Mouse (Mus musculus): ENCODE measurements around the gene Nkpd1.
A peak's percentile ranks its signal among the peaks of the same experiment; 100 is the strongest.

The Nkpd1 gene

GRCm38 (mm10) chr7:19549394-19549793 is 31.8 kb downstream of the Nkpd1 start:
- DNase-seq: no peak

- DNase-seq: no peak
Measured at GRCm38 (mm10) chr7:19551634-19552033, 34.0 kb downstream of the Nkpd1 start.

DNA sequence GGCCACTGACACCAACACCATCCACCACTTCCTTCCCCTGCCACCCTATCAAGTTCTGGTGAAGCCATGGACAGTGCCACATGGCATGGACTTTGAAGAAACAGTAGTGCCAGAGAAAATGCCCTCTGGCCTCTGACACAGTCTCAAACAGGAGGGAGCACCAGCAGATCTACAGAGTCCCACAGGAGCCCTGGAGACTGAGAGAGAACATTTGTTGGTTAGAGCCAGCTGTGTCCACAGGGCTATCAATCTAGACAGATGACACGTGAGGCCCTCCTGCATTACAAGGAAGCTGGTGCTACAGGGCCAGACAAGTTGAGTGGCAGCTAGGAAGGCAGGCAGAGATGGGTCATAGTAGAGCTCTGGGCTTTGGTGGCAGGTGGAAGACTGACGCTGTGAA is 34.8 kb downstream of the Nkpd1 start:
- DNase-seq: no peak

DNA sequence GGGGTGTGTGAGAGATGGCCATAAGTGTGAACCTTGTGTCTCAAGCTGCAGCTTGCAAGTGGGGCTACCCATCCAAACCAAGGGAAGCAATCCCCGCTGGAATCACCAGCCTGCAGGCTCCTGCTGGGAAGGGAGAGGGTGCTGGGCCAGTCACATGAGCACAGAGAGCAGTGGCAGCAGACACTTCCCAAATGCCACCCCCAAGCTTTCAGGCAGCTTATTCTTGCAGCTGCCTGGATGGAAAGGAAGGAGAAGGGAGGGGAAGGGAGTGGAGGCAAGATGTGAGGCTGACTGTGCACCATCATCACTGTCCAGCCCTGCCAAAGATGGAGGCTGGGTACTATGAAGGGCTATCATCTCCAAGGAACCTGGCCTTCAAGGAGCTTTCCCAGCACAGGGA is 36.5 kb downstream of the Nkpd1 start:
- no peak for DNase-seq

- DNase-seq: no peak
Measured at GRCm38 (mm10) chr7:19557086-19557485, 39.4 kb downstream of the Nkpd1 start.

GRCm38 (mm10) chr7:19557982-19558900 is 40.6 kb downstream of the Nkpd1 start:
- no peak for DNase-seq

DNA sequence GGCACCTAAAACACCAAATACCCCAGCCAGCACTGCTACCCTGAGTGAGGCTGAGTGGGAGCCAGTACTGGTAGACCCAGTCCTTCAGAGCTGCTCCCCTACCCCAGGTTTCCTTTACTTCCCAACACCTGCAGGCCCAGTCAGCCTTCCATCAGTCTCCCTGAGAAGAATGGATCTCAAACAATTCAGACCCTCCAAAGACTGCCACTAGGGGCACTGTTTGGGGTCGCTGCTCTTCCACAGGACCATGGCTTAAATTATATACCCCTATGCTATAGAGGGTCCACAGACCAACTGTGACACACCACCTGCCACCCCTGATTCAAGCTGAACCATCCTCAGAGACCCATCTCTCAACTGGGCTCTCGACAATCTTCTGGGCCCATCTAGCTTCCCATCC is 41.3 kb downstream of the Nkpd1 start:
- no peak for DNase-seq

GRCm38 (mm10) chr7:19560491-19561260 is 43.0 kb downstream of the Nkpd1 start:
- no peak for DNase-seq

DNA sequence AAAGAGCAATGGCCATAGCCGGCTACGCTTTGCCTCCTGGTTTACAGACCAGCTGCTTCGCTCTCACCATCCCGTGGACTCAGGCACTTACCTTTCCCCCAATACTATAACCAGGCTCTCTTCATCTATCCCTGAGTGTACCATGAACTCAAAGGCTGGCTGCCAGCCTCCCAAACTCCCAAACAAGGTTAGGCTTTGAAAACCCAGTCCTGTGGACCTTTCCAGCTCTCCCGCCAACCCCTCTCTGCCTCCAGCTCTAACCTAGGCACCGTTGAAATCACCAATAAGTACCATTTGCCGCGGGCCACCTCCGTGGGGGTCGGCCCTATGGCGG is 43.8 kb downstream of the Nkpd1 start:
- DNase-seq: no peak

DNA sequence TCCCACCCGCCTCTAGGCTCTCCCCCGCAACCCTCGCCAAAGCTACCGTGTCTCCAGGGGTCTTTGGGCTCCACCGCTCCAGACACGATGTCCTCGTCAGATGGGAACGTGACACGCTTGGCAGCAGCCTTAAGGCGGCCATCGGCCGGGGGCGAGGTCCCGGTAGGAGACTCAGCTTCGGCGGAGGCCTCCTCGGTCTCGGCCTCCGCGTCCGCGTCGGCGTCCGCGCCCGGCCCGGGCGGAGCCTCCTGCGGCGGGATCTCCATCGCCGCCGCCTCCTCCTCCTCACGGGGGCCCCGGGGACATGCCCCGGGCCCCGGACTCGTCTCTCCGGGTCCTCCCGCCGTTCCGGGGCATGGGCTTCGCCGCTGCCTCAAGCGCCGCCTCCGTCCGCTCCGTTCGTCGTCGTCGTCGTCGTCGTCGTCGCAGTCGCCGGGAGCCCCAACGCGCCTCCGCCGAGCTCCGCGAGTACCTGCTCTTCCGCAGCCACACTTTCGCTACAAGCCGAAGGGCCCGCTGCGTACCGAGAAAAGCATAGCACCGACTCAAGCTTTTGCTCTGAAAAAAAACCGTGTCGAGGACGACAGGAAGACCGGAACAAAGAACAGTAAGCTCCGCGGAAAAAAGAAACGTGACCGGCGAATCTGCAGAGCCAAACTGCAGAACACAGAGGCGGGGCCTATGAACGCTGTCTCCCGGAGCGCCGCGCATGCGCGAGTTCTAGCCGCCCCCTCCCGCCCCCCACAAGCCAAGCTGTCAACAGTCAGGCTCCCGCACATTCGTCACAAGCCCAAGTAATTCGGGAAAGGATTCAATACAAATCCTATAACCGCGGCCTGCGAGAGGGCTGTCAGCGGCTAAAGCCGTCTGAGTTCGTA is 44.4 kb downstream of the Nkpd1 start:
- DNase-seq: peak; percentile 93

GRCm38 (mm10) chr7:19562643-19563410 is 45.2 kb downstream of the Nkpd1 start, which contains the start of gene Ppp1r37:
Gene Ppp1r37, minus strand, starts transcription at chr7:19563076.
- DNase-seq: no peak

DNA sequence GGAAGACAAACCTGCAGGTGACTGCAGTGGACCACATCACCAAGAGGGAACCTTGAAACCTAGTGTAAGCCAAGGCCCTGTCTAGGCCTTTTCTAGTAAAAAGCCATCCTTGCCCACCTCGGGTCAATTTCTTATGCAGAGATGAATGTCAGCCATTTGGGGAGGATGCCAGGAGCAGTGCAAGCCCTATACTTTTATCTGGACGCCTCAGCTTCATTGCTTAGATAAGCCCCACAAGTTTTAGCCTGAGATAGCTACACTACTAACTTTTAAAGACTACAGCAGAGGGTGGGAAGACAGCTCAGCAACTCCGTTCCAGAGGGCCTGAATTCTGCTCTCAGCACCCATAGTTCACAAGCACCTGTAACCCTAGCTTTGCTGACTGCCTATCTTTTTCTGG is 46.2 kb downstream of the Nkpd1 start:
- no peak for DNase-seq

DNA sequence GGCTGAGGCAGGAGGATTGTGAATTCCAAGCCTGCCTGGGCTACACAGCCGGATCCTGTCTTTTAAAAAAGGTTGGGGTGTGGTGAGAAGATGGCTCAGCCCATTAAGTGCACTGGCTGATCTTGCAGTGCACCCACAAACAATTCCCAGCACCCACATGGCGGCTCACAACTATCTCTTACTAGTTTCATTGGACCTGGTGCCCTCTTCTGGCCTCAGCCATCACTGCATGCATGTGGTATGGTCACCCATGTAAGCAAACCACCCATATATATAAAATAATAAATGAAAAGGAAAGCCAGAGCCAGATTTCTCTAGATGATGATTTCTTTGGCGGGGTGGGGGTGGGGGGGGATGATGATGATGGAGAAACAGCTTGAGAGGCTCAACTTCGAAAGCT is 46.8 kb downstream of the Nkpd1 start:
- no peak for DNase-seq

DNA sequence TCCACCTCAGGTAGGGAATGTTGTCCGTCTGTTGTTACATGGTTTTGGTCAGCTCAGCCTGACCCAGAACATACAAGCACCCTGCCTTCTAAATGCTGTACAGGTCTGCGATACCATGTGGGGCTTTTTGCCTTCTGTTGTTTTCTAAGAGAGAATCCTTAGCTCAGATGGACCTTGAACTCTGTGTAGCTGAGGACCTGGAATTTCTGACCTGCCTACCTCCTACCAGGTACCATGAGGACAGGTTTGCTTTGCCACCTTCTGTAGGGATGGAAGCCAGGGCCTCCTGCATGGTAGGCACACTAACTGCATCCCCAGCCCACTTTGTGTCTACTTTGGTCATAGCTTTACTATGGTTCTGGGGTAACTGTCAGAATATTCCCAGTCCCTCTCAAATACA is 48.2 kb downstream of the Nkpd1 start:
- no peak for DNase-seq

DNA sequence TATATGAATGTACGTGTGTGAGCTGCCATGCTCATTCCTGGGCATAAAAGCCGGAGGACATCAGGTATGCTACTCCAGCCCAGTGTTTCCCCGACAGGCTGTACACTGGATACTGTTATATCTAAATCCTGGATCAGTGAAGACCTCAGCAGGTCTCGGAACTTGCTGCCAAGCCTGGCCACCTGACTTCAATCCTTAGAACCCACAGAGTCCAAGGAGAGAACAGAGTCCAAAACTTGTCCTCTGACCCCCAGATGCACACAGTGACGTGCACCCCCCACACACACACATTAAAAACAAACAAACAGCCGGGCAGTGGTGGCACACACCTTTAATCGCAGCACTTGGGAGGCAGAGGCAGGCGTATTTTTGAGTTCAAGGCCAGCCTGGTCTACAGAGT is 49.8 kb downstream of the Nkpd1 start:
- no peak for DNase-seq

DNA sequence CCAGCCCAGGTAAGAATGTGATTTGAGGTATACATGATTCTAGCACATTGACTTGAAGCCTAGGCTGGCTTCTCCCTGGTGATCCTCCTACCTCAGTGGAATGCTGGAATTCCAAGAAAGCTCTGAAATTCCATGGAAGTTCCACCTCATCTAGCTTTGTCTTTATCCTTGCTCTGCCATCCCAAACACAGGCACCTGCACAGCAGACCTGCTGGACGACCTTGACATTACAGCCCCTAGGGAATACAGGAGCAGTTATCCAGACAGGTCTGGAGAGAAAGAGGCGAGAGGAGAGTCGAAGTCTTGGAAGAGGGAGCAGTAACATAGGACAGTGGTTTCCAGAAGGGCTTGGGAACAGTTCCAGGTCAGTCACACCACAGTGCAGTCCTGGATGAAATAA is 52.0 kb downstream of the Nkpd1 start:
- no peak for DNase-seq

- peak; percentile 86 for DNase-seq
Measured at GRCm38 (mm10) chr7:19572926-19573775, 55.5 kb downstream of the Nkpd1 start.

DNA sequence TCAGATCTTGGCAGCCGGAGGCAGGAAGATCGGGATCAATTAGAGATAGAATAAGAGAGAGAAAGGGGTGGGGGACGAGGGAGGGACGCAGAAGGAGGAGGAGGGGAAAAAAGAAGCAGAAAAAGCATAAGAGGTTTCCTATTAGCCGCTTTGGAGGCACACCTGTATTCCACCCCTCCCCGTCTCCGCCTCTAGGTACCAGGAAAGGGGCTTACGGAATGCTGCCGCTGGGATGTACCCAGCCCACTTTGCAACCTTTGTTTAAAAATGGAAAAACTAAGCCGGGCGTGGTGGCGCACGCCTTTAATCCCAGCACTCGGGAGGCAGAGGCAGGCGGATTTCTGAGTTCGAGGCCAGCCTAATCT is 56.1 kb downstream of the Nkpd1 start:
- DNase-seq: no peak
